Mouse (Mus musculus) erythroblast, embryonic 14.5 days (primary cell): ENCODE measurements around the gene Slc30a2. TPM values are rescaled to one million over a fixed set of nuclear protein-coding genes. Genes with fewer than 3 reads are reported as not detected.

ENCODE experiments used
- H3K27me3 ChIP-seq: 2 replicates; pipeline ENCODE4 v1.6.1; 2012; ENCODE audit warnings: inconsistent platforms; ENCODE audit not compliant: control insufficient read depth
- H3K36me3 ChIP-seq: 2 replicates; pipeline ENCODE4 v1.6.1; 2012; ENCODE audit warnings: mild to moderate bottlenecking, inconsistent platforms; ENCODE audit not compliant: control insufficient read depth
- H3K4me1 ChIP-seq: 2 replicates; pipeline ENCODE4 v1.6.1; 2012; ENCODE audit warnings: inconsistent platforms; ENCODE audit not compliant: control insufficient read depth
- H3K4me3 ChIP-seq: replicated peaks from 2 replicates; pipeline ENCODE3; 2012; ENCODE audit warnings: moderate library complexity, mild to moderate bottlenecking, inconsistent platforms
- H3K9me3 ChIP-seq: 2 replicates; pipeline ENCODE4 v1.6.1; 2012; ENCODE audit warnings: low read length, inconsistent platforms, mixed read lengths; ENCODE audit not compliant: control insufficient read depth
- GATA1 ChIP-seq: IDR thresholded peaks from 2 replicates; pipeline ENCODE4 v1.6.1; 2012; ENCODE audit warnings: low read length, inconsistent platforms, mixed read lengths
- TAL1 ChIP-seq: IDR thresholded peaks from 3 replicates; pipeline ENCODE4 v1.6.1; 2012; ENCODE audit warnings: low read length, inconsistent platforms, mixed read lengths
- polyA plus RNA-seq: library from polyadenylated mRNA; stranded (reverse); fragments of >175 nt; gene quantifications from 2 replicates; pipeline ENCODE4 v1.2.3, GENCODE M21; 2012

Slc30a2 gene
- polyA plus RNA-seq, 1 experiment, result not detected

- H3K4me1 ChIP-seq, result no peaks in the 10 kb centered on the region
- H3K4me3 ChIP-seq, result no peak overlapping the region
- no peaks in the 10 kb centered on the region for H3K36me3 ChIP-seq
- H3K9me3 ChIP-seq, result peaks cover 3% of the 10 kb centered on the region
- no peaks in the 10 kb centered on the region; the same call in 1 of the 2 replicates for H3K27me3 ChIP-seq
- TF ChIP-seq GATA1, result no peak
- TF ChIP-seq TAL1, result no peak
Observed at GRCm38 (mm10) chr4:134387268-134387667, 44.3 kb downstream of the Slc30a2 start.

GRCm38 (mm10) chr4:134388397-134388796 is 45.4 kb downstream of the Slc30a2 start:
- H3K4me3 ChIP-seq, result no peak overlapping the region
- TF ChIP-seq TAL1, result no peak
- no peaks in the 10 kb centered on the region; the same call in 1 of the 2 replicates for H3K4me1 ChIP-seq
- no peaks in the 10 kb centered on the region for H3K36me3 ChIP-seq
- H3K9me3 ChIP-seq, result peaks cover 3% of the 10 kb centered on the region
- H3K27me3 ChIP-seq, result no peaks in the 10 kb centered on the region; the same call in 1 of the 2 replicates

DNA sequence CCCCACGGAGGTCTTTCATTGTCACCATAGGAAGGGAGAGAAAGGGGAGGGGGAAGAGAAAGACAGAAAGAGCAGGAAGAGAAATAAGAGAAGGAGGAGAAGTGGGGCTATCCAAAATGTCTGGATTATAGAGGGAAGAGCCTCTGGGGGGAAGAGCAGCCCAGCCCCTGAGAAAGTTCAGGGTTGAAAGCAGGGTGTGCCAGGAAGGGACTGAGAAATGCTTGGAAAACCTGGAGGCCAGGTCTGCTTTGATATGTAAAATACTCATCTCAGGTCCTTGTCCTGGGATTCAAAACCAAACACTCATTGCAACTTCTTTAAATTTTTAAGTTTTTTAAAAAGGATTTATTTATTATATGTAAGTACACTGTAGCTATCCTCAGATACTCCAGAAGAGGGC is 48.7 kb downstream of the Slc30a2 start:
- Histone ChIP-seq H3K4me3 (no peak overlapping the region), H3K9me3 (peaks cover 3% of the 10 kb centered on the region), H3K4me1 (peaks cover 12% of the 10 kb centered on the region), H3K36me3 (no peaks in the 10 kb centered on the region), H3K27me3 (no peaks in the 10 kb centered on the region; the same call in 1 of the 2 replicates)
- TF ChIP-seq TAL1 (no peak), GATA1 (no peak)

DNA sequence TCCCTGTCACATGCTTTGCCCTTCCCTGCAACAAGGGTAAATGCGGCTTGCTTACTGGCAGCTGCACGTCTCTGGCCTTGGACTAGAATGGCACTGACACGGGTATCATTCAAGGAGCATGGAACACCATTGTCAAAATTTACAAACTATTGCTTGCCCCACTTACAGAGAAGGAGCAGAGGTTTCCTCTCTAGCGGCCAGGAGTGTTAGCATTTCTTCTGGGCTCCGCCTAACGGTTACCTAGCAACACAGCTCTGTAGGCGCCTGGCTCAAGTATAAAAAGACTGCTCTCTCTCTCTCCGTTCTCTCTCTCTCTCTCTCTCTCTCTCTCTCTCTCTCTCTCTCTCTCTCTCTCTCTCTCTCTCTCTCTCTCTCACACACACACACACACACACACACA is 49.6 kb downstream of the Slc30a2 start:
- Histone ChIP-seq H3K36me3 (no peaks in the 10 kb centered on the region), H3K4me1 (peaks cover 15% of the 10 kb centered on the region), H3K4me3 (no peak overlapping the region), H3K27me3 (no peaks in the 10 kb centered on the region), H3K9me3 (no peaks in the 10 kb centered on the region)
- no peak for TF ChIP-seq TAL1
- TF ChIP-seq GATA1, result no peak

DNA sequence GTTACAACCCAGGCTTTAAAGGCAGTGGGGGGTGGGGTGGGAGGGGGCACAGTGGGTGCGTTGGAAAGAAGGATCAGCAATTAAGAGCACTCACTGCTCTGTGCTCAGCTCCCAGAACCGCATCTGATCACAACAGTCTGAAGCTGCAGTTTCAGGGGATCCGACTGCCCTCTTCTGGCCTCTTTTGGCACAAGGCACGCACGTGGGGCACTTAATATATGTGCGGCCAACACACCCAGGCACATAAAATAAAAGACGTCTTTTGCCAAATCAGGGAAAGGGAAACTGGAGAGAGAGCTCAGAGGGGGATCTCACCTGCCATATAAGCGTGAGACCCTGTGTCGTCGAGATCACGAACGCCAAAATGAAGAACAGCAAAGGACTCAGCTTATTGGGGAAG is 50.0 kb downstream of the Slc30a2 start:
- no peak overlapping the region for H3K4me3 ChIP-seq

DNA sequence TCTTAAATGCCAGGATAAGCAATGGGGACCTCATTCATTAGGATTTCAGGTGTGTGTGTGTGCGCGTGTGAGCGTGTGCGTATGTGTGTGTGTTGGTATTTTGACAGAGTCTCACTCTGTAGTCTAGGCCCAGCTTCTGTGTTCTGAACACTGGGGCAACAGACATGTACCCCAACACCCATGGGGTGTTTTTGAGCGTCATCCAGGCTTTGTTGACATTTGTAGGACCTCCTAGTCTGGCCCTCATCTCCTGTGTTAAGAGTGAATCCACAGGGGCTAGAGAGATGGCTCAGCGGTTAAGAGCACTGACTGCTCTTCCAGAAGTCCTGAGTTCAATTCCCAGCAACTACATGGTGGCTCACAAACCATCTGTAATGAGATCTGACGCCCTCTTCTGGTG is 52.2 kb downstream of the Slc30a2 start:
- Histone ChIP-seq H3K4me1 (peaks cover 15% of the 10 kb centered on the region), H3K9me3 (no peaks in the 10 kb centered on the region), H3K36me3 (no peaks in the 10 kb centered on the region), H3K27me3 (no peaks in the 10 kb centered on the region), H3K4me3 (no peak overlapping the region)
- TF ChIP-seq TAL1 (no peak), GATA1 (no peak)

More for the DNA sequence above, 50.0 kb downstream of the Slc30a2 start:
- TF ChIP-seq GATA1 (no peak), TAL1 (no peak)
- Histone ChIP-seq H3K9me3 (no peaks in the 10 kb centered on the region), H3K27me3 (no peaks in the 10 kb centered on the region), H3K4me1 (peaks cover 15% of the 10 kb centered on the region), H3K36me3 (no peaks in the 10 kb centered on the region)

DNA sequence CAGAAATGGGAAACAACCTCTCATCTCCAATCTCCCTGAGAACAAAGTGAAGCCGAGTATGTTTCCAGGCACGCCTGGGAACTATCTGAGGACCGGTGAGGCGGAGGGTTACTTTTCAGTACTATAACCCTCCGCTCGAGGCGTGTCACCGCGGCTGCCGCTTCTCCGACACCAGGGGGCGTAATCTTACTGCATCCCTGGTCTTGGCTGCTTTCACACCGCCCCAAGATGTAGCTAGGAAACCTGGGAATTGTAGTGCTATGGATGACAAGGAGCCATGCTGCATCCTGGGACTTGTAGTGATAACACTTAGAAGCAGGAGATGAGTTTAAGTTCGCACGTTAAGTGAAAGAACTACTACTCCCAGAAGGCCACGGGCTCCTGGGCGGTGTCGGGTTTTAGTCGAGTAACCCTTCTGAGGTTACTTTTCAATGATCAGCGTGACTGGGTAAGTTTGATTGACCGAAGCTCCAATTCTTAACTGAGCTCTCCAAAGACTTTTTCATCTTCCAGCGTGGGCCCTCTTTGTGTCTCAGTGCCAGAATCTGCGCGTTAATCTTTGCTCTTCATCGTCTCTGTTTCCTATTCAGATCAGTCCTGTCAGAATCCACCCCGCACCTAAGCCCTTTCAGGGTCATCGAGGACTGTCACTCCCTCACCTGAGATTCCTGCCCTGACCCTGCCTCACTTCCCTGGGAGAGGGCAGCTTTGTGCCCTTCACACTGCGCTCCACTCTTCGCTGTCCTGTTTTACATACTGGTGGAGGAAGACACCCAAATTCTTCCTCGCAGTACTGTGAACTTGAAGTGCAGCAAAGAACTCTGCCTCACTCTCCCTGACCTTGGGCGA is 53.2 kb downstream of the Slc30a2 start, which contains the start of gene Pafah2:
Pafah2 (plus strand) TSS at position 344 of the 849 bp plus-strand sequence.
- TF ChIP-seq GATA1 (no peak), TAL1 (no peak)

GRCm38 (mm10) chr4:134397121-134397520 is 54.1 kb downstream of the Slc30a2 start:
- Histone ChIP-seq H3K27me3 (peaks cover 11% of the 10 kb centered on the region), H3K36me3 (no peaks in the 10 kb centered on the region), H3K4me1 (peaks cover 27% of the 10 kb centered on the region), H3K4me3 (no peak overlapping the region), H3K9me3 (no peaks in the 10 kb centered on the region)
- TF ChIP-seq TAL1, result no peak
- TF ChIP-seq GATA1, result no peak

More for the DNA sequence above, 53.2 kb downstream of the Slc30a2 start, which contains the start of gene Pafah2:
- Histone ChIP-seq H3K4me3 (peak within 1 kb of the TSS; percentile 54), H3K36me3 (no peaks in the 10 kb centered on the region), H3K27me3 (peaks cover 3% of the 10 kb centered on the region), H3K9me3 (no peaks in the 10 kb centered on the region), H3K4me1 (peaks cover 18% of the 10 kb centered on the region)

- Histone ChIP-seq H3K27me3 (peaks cover 17% of the 10 kb centered on the region), H3K9me3 (no peaks in the 10 kb centered on the region), H3K4me3 (no peak overlapping the region), H3K36me3 (no peaks in the 10 kb centered on the region), H3K4me1 (peaks cover 33% of the 10 kb centered on the region)
- no peak for TF ChIP-seq GATA1
- no peak for TF ChIP-seq TAL1
Observed at GRCm38 (mm10) chr4:134397732-134398131, 54.8 kb downstream of the Slc30a2 start.

DNA sequence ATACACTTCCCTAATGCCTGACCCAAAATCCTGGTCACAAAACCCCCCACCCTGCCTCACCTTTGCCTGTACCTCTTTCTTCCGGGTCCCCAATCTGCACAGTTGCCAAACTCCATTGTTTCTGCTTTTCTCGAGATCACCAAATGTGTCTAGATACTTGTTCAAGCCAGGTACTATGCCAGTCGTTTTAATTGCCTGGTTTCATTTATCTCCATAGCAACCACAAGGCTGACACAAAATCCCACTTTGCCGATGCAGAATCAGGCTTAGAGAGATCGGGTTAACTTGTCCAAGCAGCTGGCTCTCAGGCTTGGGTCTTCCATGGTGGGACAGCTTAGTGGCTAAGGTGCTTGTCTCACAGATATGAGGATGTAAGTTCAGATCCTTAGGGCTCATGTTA is 57.2 kb downstream of the Slc30a2 start:
- TF ChIP-seq TAL1 (no peak), GATA1 (no peak)
- Histone ChIP-seq H3K27me3 (peaks cover 32% of the 10 kb centered on the region), H3K4me1 (peaks cover 36% of the 10 kb centered on the region), H3K4me3 (no peak overlapping the region), H3K36me3 (no peaks in the 10 kb centered on the region), H3K9me3 (no peaks in the 10 kb centered on the region)
